Mouse (Mus musculus): ENCODE measurements around the gene BC051019. TPM values are rescaled to one million over a fixed set of nuclear protein-coding genes. Genes with fewer than 3 reads are reported as not detected.

Gene BC051019
- polyA plus RNA-seq, 1 experiment from 2014 or later: 0.14 TPM

- Histone ChIP-seq H3K4me3 (replicated peaks) (no peak overlapping the region), H3K4me2 (replicated peaks) (no peak overlapping the region), H3K9me3 (no peaks in the 10 kb centered on the region), H3K27ac (0 out of 2 replicates have a peak overlapping the region, but pooled peaks have one; percentile 44), H3K4me1 (replicated peaks) (peaks cover 9% of the 10 kb centered on the region), H3K27me3 (replicated peaks) (no peaks in the 10 kb centered on the region), H3K9ac (no peak overlapping the region), H3K36me3 (no peaks in the 10 kb centered on the region)
- no peak for ATAC-seq
- WGBS: 48% methylated on average over 4 of the region's 4 CpGs
These were observed 48.6 kb downstream of the BC051019 start for GRCm38 (mm10) chr7:109674944-109675628.

DNA sequence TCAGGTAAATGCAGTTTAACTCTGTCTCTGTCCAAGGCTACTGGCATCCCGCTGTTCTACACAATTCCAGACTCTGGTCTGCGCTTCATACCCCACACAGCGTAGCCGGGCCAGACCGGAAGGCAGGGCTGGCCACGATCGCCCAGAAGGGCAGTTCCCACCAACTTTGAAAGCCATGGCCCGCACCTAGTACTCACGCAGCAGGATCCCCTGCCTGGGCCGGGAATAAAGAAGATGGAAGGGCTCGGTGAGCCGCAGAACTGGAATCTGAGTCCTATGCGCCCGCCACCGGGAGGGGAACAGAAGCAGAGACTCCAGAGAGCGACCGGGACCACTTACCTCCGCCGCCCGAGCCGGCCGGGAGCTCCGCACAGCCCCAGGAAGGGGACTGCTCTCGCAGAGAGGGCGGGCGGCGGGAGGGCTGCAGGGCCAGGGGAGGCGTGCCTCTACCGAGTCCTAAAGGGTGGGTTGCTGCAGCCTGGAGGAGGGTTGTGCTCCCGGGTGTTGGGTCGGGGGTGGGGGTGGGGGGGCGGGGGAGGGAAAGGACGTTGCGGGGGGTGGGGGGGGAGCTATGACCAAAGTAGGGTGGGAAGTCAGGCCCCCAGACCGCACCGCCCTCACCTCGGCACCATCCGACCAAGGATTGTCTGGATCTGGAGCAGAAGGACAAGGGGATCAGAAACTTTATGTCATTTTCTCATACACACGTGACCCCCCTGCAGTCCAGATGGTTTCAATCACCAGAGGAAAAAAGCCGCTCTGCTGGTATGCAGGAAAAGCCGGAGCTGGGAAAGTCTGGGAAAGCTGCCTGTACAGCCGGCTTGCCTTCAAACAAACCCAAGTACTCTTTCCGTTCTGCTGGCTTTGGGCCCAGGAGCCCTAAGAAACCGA is 51.8 kb downstream of the BC051019 start:
- peak overlapping the region; percentile 98 for H3K27ac ChIP-seq
- ATAC-seq: peak; percentile 97
- WGBS: under 1% methylated on average over 33 of the region's 44 CpGs

DNA sequence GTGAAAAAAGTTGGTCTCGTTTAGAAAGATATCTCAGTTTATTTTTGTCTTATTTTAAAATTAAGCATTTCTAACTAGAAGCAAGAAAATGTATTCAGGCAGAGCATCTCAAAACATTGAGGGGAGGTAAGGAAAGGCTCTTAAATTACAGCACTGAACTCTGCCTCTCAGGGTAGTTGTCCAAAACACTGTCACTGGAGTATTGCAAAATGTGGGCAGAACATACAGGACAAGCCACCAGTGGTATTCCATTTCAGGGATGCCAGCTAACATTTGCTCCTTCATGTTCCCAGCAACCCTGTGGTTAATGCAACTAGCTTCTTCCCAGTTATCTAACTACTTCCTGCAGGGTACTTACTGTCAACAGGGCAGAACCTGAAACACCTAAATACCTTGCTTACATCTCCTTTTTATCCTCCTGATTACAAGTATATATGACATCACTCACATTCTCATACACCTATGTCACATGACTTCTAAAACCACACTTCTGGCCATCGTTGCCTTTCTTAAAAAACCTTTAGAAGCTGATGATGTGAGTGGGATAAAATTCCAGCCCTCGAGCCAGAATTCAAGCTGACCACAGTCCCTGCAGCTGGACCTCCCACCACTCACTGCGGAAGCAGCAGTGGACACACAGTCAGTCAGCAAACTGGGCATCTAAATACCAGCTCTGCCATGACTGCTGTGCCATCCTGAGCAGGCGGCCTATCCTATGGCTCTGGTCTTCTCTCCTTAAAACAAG is 54.1 kb downstream of the BC051019 start:
- Histone ChIP-seq H3K4me3 (replicated peaks) (peak overlapping the region; percentile 23), H3K4me1 (replicated peaks) (peaks cover 8% of the 10 kb centered on the region), H3K27ac (no peak overlapping the region), H3K27me3 (replicated peaks) (no peaks in the 10 kb centered on the region), H3K9me3 (no peaks in the 10 kb centered on the region), H3K4me2 (replicated peaks) (peak overlapping the region; percentile 56), H3K36me3 (no peaks in the 10 kb centered on the region), H3K9ac (no peak overlapping the region)
- ATAC-seq: no peak
- WGBS: 65% methylated on average over 5 of the region's 5 CpGs

More for the DNA sequence above, 51.8 kb downstream of the BC051019 start:
- Histone ChIP-seq H3K4me1 (replicated peaks) (peaks cover 13% of the 10 kb centered on the region), H3K4me3 (replicated peaks) (peak overlapping the region; percentile 73), H3K36me3 (no peaks in the 10 kb centered on the region), H3K27me3 (replicated peaks) (no peaks in the 10 kb centered on the region), H3K4me2 (replicated peaks) (peak overlapping the region; percentile 79), H3K9ac (peak overlapping the region; percentile 84), H3K9me3 (no peaks in the 10 kb centered on the region)

DNA sequence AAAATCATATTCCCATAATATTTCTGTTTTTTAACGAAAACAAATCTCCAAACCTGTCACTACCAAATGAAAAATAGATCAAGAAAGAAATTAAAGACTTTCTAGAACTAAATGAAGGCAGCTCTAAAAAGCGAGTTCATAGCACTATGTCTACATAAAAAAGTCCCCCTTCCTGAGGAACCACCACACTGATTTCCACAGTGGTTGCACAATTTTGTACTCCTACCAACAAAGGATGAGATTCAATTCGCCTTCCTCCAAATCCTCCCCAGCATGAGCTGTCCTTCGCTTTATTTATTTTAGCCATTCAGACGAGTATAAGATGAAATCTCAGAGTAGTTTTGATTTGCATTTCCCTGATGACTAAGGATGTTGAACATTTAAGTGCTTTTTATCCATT is 57.0 kb downstream of the BC051019 start:
- Histone ChIP-seq H3K4me3 (replicated peaks) (no peak overlapping the region), H3K9me3 (no peaks in the 10 kb centered on the region), H3K4me2 (replicated peaks) (no peak overlapping the region), H3K4me1 (replicated peaks) (peaks cover 4% of the 10 kb centered on the region), H3K36me3 (no peaks in the 10 kb centered on the region), H3K9ac (no peak overlapping the region), H3K27ac (no peak overlapping the region), H3K27me3 (replicated peaks) (no peaks in the 10 kb centered on the region)
- no peak for ATAC-seq
- 77% methylated on average over 5 of the region's 5 CpGs for WGBS

GRCm38 (mm10) chr7:109662626-109663025 is 61.0 kb downstream of the BC051019 start:
- no peaks in the 10 kb centered on the region for H3K36me3 ChIP-seq
- H3K9me3 ChIP-seq: no peaks in the 10 kb centered on the region
- no peak for ATAC-seq
- no peak overlapping the region for H3K27ac ChIP-seq
- no peak overlapping the region for H3K4me2 ChIP-seq (replicated peaks)
- H3K27me3 ChIP-seq (replicated peaks): no peaks in the 10 kb centered on the region
- no peaks in the 10 kb centered on the region for H3K4me1 ChIP-seq (replicated peaks)
- no peak overlapping the region for H3K4me3 ChIP-seq (replicated peaks)
- WGBS: 84% methylated on average over 4 of the region's 4 CpGs
- no peak overlapping the region for H3K9ac ChIP-seq

Other genes starting within 250 kb of the BC051019 start
- 0.01 TPM in 2 replicates for gene Trim66, start 215.7 kb downstream of the BC051019 start, polyA plus RNA-seq (2015; fragmentation: Nextera tagmentation; extraction: Ambion mirVana)
- 138 and 145 TPM in 2 replicates for gene Rpl27a, start 204.7 kb downstream of the BC051019 start, polyA plus RNA-seq (2015; fragmentation: Nextera tagmentation; extraction: Ambion mirVana)
- gene St5, start 20.2 kb downstream of the BC051019 start, polyA plus RNA-seq (2015; fragmentation: Nextera tagmentation; extraction: Ambion mirVana): 61.3 and 64.4 TPM in 2 replicates
- gene Akip1, start 20.2 kb downstream of the BC051019 start, polyA plus RNA-seq (2015; fragmentation: Nextera tagmentation; extraction: Ambion mirVana): 38.1 and 38.6 TPM in 2 replicates
- not detected in 2 replicates for gene Ascl3, start 7.9 kb upstream of the BC051019 start, polyA plus RNA-seq (2015; fragmentation: Nextera tagmentation; extraction: Ambion mirVana)
- gene Tmem9b, start 29.0 kb upstream of the BC051019 start, polyA plus RNA-seq (2015; fragmentation: Nextera tagmentation; extraction: Ambion mirVana): 64.4 and 65.2 TPM in 2 replicates
- gene Nrip3, start 58.2 kb upstream of the BC051019 start, polyA plus RNA-seq (2015; fragmentation: Nextera tagmentation; extraction: Ambion mirVana): 0.33 and 0.36 TPM in 2 replicates
- gene Scube2, start 141.8 kb upstream of the BC051019 start, polyA plus RNA-seq (2015; fragmentation: Nextera tagmentation; extraction: Ambion mirVana): 1.6 and 1.7 TPM in 2 replicates
- gene Dennd5a, start 236.6 kb upstream of the BC051019 start, polyA plus RNA-seq (2015; fragmentation: Nextera tagmentation; extraction: Ambion mirVana): 24.9 and 25.7 TPM in 2 replicates